Mouse (Mus musculus): Measurements from ENCODE around the gene Rhno1. TPM values are rescaled to one million over a fixed set of nuclear protein-coding genes. Genes with fewer than 3 reads are reported as not detected.

Rhno1 gene
- polyA plus RNA-seq, 1 experiment from 2014 or later = 173 TPM

- Histone ChIP-seq H3K4me1 (replicated peaks; ENCODE audit: control insufficient read depth, insufficient read depth, low read length) (peaks cover 6% of the 10 kb centered on the region; the same call in 1 of the 2 replicates), H3K9ac (ENCODE audit: low read depth, low read length) (no peak overlapping the region), H3K27me3 (ENCODE audit: control insufficient read depth, insufficient read depth, low read length) (no peaks in the 10 kb centered on the region), H3K4me2 (replicated peaks; ENCODE audit: low read depth, low read length) (no peak overlapping the region; the same call in 1 of the 2 replicates), H3K4me3 (ENCODE audit: low read depth, low read length) (no peak overlapping the region), H3K36me3 (ENCODE audit: control insufficient read depth, insufficient read depth, low read length) (peaks cover 7% of the 10 kb centered on the region; the same call in 1 of the 2 replicates), H3K27ac (ENCODE audit: low read depth, low read length) (no peak overlapping the region), H3K9me3 (ENCODE audit: control insufficient read depth, low read length) (no peaks in the 10 kb centered on the region)
- no peak for ATAC-seq (ENCODE audit: low FRiP score)
- 54% methylated on average over 3 of the region's 3 CpGs for WGBS
- DNase-seq (ENCODE audit: low spot score) = no peak
These were observed 8.6 kb downstream of the Rhno1 start for GRCm38 (mm10) chr6:128354140-128354539.

- no peak overlapping the region for H3K9ac ChIP-seq (ENCODE audit: low read depth, low read length)
- H3K9me3 ChIP-seq (ENCODE audit: control insufficient read depth, low read length) = no peaks in the 10 kb centered on the region
- no peak overlapping the region for H3K27ac ChIP-seq (ENCODE audit: low read depth, low read length)
- ATAC-seq (ENCODE audit: low FRiP score) (no peak), DNase-seq (ENCODE audit: low spot score) (no peak)
- H3K36me3 ChIP-seq (ENCODE audit: control insufficient read depth, insufficient read depth, low read length) = no peaks in the 10 kb centered on the region
- no peak overlapping the region for H3K4me2 ChIP-seq (replicated peaks; ENCODE audit: low read depth, low read length)
- peaks cover 4% of the 10 kb centered on the region; the same call in 1 of the 2 replicates for H3K4me1 ChIP-seq (replicated peaks; ENCODE audit: control insufficient read depth, insufficient read depth, low read length)
- no peak overlapping the region for H3K4me3 ChIP-seq (ENCODE audit: low read depth, low read length)
- WGBS = 48% methylated on average over 7 of the region's 7 CpGs
- H3K27me3 ChIP-seq (ENCODE audit: control insufficient read depth, insufficient read depth, low read length) = no peaks in the 10 kb centered on the region
These were observed 13.0 kb downstream of the Rhno1 start for GRCm38 (mm10) chr6:128349711-128350110.

- H3K9ac ChIP-seq (ENCODE audit: low read depth, low read length) = no peak overlapping the region
- no peak overlapping the region for H3K27ac ChIP-seq (ENCODE audit: low read depth, low read length)
- H3K4me2 ChIP-seq (replicated peaks; ENCODE audit: low read depth, low read length) = no peak overlapping the region
- no peaks in the 10 kb centered on the region for H3K9me3 ChIP-seq (ENCODE audit: control insufficient read depth, low read length)
- 95% methylated on average over 6 of the region's 6 CpGs for WGBS
- ATAC-seq (ENCODE audit: low FRiP score) (no peak), DNase-seq (ENCODE audit: low spot score) (no peak)
- no peaks in the 10 kb centered on the region for H3K36me3 ChIP-seq (ENCODE audit: control insufficient read depth, insufficient read depth, low read length)
- H3K27me3 ChIP-seq (ENCODE audit: control insufficient read depth, insufficient read depth, low read length) = no peaks in the 10 kb centered on the region
- H3K4me3 ChIP-seq (ENCODE audit: low read depth, low read length) = no peak overlapping the region
- no peaks in the 10 kb centered on the region for H3K4me1 ChIP-seq (replicated peaks; ENCODE audit: control insufficient read depth, insufficient read depth, low read length)
These were observed 15.9 kb downstream of the Rhno1 start for GRCm38 (mm10) chr6:128346782-128347181.

- no peaks in the 10 kb centered on the region for H3K36me3 ChIP-seq (ENCODE audit: control insufficient read depth, insufficient read depth, low read length)
- H3K4me3 ChIP-seq (ENCODE audit: low read depth, low read length) = no peak overlapping the region
- no peak for ATAC-seq (ENCODE audit: low FRiP score)
- H3K9ac ChIP-seq (ENCODE audit: low read depth, low read length) = no peak overlapping the region
- H3K4me2 ChIP-seq (replicated peaks; ENCODE audit: low read depth, low read length) = no peak overlapping the region
- 91% methylated on average over 10 of the region's 10 CpGs for WGBS
- no peaks in the 10 kb centered on the region for H3K4me1 ChIP-seq (replicated peaks; ENCODE audit: control insufficient read depth, insufficient read depth, low read length)
- H3K27me3 ChIP-seq (ENCODE audit: control insufficient read depth, insufficient read depth, low read length) = no peaks in the 10 kb centered on the region
- no peak for DNase-seq (ENCODE audit: low spot score)
- no peaks in the 10 kb centered on the region for H3K9me3 ChIP-seq (ENCODE audit: control insufficient read depth, low read length)
- H3K27ac ChIP-seq (ENCODE audit: low read depth, low read length) = no peak overlapping the region
These were observed 17.1 kb downstream of the Rhno1 start for GRCm38 (mm10) chr6:128345623-128346022.

- ATAC-seq (ENCODE audit: low FRiP score) (no peak), DNase-seq (ENCODE audit: low spot score) (no peak)
- Histone ChIP-seq H3K4me1 (replicated peaks; ENCODE audit: control insufficient read depth, insufficient read depth, low read length) (no peaks in the 10 kb centered on the region), H3K9ac (ENCODE audit: low read depth, low read length) (no peak overlapping the region), H3K4me2 (replicated peaks; ENCODE audit: low read depth, low read length) (no peak overlapping the region), H3K27ac (ENCODE audit: low read depth, low read length) (no peak overlapping the region), H3K4me3 (ENCODE audit: low read depth, low read length) (no peak overlapping the region), H3K9me3 (ENCODE audit: control insufficient read depth, low read length) (no peaks in the 10 kb centered on the region), H3K36me3 (ENCODE audit: control insufficient read depth, insufficient read depth, low read length) (no peaks in the 10 kb centered on the region), H3K27me3 (ENCODE audit: control insufficient read depth, insufficient read depth, low read length) (no peaks in the 10 kb centered on the region)
- 95% methylated on average over 11 of the region's 11 CpGs for WGBS
These were observed 20.6 kb downstream of the Rhno1 start for GRCm38 (mm10) chr6:128341956-128342723.

GRCm38 (mm10) chr6:128338876-128339275 is 23.8 kb downstream of the Rhno1 start:
- Histone ChIP-seq H3K4me3 (ENCODE audit: low read depth, low read length) (no peak overlapping the region), H3K4me2 (replicated peaks; ENCODE audit: low read depth, low read length) (no peak overlapping the region), H3K27me3 (ENCODE audit: control insufficient read depth, insufficient read depth, low read length) (no peaks in the 10 kb centered on the region), H3K36me3 (ENCODE audit: control insufficient read depth, insufficient read depth, low read length) (0 out of 2 replicates have a peak, but pooled peaks cover 2% of the 10 kb centered on the region), H3K27ac (ENCODE audit: low read depth, low read length) (no peak overlapping the region), H3K9me3 (ENCODE audit: control insufficient read depth, low read length) (no peaks in the 10 kb centered on the region), H3K4me1 (replicated peaks; ENCODE audit: control insufficient read depth, insufficient read depth, low read length) (no peaks in the 10 kb centered on the region), H3K9ac (ENCODE audit: low read depth, low read length) (no peak overlapping the region)
- no peak for DNase-seq (ENCODE audit: low spot score)
- ATAC-seq (ENCODE audit: low FRiP score) = no peak
- WGBS = 50% methylated on average over 5 of the region's 5 CpGs

GRCm38 (mm10) chr6:128337467-128337866 is 25.2 kb downstream of the Rhno1 start:
- 83% methylated on average over 7 of the region's 7 CpGs for WGBS
- Histone ChIP-seq H3K4me1 (replicated peaks; ENCODE audit: control insufficient read depth, insufficient read depth, low read length) (no peaks in the 10 kb centered on the region), H3K27me3 (ENCODE audit: control insufficient read depth, insufficient read depth, low read length) (no peaks in the 10 kb centered on the region), H3K9me3 (ENCODE audit: control insufficient read depth, low read length) (no peaks in the 10 kb centered on the region), H3K27ac (ENCODE audit: low read depth, low read length) (no peak overlapping the region), H3K4me3 (ENCODE audit: low read depth, low read length) (no peak overlapping the region), H3K36me3 (ENCODE audit: control insufficient read depth, insufficient read depth, low read length) (0 out of 2 replicates have a peak, but pooled peaks cover 2% of the 10 kb centered on the region), H3K9ac (ENCODE audit: low read depth, low read length) (no peak overlapping the region), H3K4me2 (replicated peaks; ENCODE audit: low read depth, low read length) (no peak overlapping the region)
- ATAC-seq (ENCODE audit: low FRiP score) (no peak), DNase-seq (ENCODE audit: low spot score) (no peak)

- WGBS = 28% methylated on average over 12 of the region's 12 CpGs
- Histone ChIP-seq H3K27ac (ENCODE audit: low read depth, low read length) (0 out of 2 replicates have a peak overlapping the region, but pooled peaks have one; percentile 0), H3K9me3 (ENCODE audit: control insufficient read depth, low read length) (no peaks in the 10 kb centered on the region), H3K4me2 (replicated peaks; ENCODE audit: low read depth, low read length) (no peak overlapping the region), H3K27me3 (ENCODE audit: control insufficient read depth, insufficient read depth, low read length) (no peaks in the 10 kb centered on the region), H3K4me3 (ENCODE audit: low read depth, low read length) (no peak overlapping the region), H3K9ac (ENCODE audit: low read depth, low read length) (no peak overlapping the region), H3K4me1 (replicated peaks; ENCODE audit: control insufficient read depth, insufficient read depth, low read length) (no peaks in the 10 kb centered on the region), H3K36me3 (ENCODE audit: control insufficient read depth, insufficient read depth, low read length) (peaks cover 7% of the 10 kb centered on the region; the same call in 1 of the 2 replicates)
- ATAC-seq (ENCODE audit: low FRiP score) = peak; percentile 80
- peak; percentile 86 for DNase-seq (ENCODE audit: low spot score)
These were observed 28.1 kb downstream of the Rhno1 start for GRCm38 (mm10) chr6:128334397-128335124.

Measured in hindbrain, embryonic 11.5 days (tissue).